Mouse (Mus musculus) retina, adult 2 months (tissue): ENCODE measurements around the gene Smpd1.
A peak's percentile ranks its signal among the peaks of the same experiment; 100 is the strongest.

Experiments used
- DNase-seq: peaks from one replicate; pipeline ENCODE4 v3.0.0-alpha.2; 2012; ENCODE audit warnings: low read depth, low spot score

Gene Smpd1

GRCm38 (mm10) chr7:105562317-105562716 lies 8.2 kb downstream of the Smpd1 start:
- DNase-seq = no peak

- no peak for DNase-seq
These were observed 9.2 kb downstream of the Smpd1 start for GRCm38 (mm10) chr7:105563367-105563766.

DNA sequence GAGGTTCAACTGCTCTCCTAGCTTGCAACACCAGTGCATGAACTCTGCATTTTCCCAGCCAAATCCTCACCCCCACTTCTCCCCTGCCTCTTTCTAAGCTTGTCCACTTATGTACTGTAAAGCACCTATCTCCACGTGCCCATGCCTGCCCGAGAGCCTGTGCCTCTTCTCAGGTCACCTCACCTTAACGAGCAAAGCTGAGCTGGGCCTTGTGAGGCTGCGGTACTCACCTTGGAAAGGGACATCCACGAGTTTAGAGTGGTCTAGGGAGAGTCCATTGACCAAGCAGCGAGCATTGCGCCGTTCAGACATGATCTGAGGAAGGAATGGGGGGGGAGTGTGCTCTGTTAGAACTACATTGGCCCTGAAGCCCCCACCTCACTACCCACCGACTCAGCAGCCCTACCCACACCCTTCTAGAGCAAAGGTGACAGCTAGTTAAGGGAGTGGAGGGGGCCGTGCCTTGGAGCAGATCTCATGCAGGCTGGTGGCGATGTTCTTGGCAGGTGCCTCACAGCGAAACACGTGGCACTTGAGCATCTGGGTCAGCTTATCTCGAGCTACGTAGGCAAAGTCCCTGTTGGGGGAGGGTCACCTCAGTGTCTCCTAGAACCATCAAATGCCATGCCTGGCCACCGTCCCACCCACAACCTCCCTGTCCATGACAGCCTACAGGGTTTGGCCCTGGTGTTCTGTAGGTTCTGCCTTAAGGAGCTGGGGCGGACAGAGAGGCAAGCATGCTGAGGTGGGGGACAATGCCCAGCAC lies 11.1 kb downstream of the Smpd1 start:
- DNase-seq = no peak

- no peak for DNase-seq
These were observed 14.4 kb downstream of the Smpd1 start for GRCm38 (mm10) chr7:105568583-105568982.

- DNase-seq = no peak
These were observed 14.9 kb downstream of the Smpd1 start for GRCm38 (mm10) chr7:105568988-105569471.

GRCm38 (mm10) chr7:105569512-105570496 lies 15.6 kb downstream of the Smpd1 start:
- DNase-seq = peak; percentile 86

DNA sequence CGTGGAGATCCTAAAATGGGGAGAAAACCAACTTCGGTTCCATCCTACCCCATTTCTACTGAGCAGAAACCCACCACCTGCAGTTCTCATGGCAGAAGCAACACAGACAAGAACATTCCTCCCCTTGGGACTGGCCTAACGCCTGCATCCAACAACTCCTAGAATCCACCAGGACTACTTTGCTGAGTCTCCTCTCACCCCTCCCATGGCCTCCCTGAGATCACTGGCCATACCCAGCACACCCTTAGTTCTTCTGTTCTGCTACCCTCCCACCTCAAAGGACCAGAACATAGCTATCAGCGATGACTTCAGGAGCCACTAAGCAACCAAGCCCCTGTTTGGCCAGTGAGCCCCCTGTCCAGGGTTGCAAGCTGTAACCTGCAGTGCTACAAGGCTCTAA lies 16.6 kb downstream of the Smpd1 start:
- no peak for DNase-seq

DNA sequence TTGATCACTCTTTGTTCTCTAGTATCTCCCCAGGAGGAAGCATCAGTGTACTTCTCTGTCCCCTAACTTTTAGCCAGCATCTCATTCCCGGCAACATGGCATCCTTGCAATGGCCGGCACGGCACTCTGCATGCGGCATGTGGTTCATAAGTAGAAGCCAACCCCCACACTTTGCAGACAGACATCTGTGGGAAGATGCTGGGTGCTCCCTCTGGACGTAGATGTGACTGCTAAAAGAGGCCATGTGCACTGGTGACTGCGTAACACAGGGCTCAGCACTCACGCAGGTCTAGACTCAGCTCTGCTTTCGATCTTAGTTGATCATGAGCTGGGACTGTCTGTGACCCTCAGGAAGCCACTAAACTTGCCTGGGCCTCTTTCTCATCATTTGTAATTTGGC lies 18.8 kb downstream of the Smpd1 start:
- no peak for DNase-seq

GRCm38 (mm10) chr7:105574537-105574936 lies 20.4 kb downstream of the Smpd1 start:
- no peak for DNase-seq

DNA sequence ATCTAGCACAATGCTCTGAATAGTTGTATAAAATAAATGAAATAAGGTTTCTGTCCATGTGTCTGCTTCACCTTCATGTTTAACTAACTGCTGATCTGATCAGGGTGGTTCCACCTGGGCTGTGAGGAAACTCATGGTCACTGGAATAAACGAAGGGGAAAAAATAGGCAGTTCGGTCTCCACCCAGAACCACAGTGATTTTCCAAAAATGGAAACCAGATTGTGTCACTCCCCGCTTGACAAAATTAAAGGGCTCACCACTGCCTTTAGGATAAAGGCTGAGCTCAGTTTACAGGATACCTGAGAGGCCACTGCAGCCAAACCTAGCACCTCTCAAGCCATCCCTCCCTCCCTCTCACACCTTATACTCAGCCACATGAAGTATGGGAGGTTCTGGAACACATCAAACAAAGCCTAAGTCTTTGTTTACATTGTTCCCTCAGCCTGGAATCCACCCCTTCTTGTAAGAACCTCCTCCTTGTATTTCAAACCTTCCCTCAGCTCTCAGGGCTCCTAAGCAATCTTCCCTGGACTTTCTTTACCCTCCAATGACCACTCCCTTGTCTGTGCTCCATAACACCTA lies 22.1 kb downstream of the Smpd1 start:
- no peak for DNase-seq

DNA sequence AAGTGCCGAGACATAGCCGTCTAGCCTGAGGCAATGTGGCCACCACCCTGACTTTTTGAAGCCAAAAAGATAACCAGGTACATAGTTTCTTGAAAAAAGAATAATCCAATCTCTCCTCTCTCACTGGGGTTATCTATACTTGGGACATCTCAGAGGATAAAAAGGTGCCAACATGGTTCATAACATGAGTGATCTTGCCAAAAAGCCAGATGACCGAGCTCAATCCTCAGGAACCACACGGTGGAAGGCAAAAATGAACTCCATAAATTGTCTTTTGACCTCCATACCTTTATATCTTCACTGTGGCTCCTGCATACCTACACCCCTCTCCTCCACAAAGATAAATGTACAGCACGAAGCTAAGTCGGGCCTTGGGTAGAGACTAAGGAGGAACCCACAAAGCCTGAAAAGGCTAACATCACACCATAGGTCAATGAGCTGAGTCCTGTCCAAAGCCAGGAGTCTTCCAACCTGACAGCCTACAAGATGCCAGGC lies 23.3 kb downstream of the Smpd1 start:
- DNase-seq = no peak

GRCm38 (mm10) chr7:105578481-105578880 lies 24.3 kb downstream of the Smpd1 start:
- DNase-seq = no peak

- no peak for DNase-seq
These were observed 26.5 kb downstream of the Smpd1 start for GRCm38 (mm10) chr7:105580627-105581089.

GRCm38 (mm10) chr7:105581094-105581703 lies 27.0 kb downstream of the Smpd1 start, which contains the start of gene Apbb1:
Gene Apbb1 (minus strand): TSS chr7:105581653.
- DNase-seq = peak; percentile 67

DNA sequence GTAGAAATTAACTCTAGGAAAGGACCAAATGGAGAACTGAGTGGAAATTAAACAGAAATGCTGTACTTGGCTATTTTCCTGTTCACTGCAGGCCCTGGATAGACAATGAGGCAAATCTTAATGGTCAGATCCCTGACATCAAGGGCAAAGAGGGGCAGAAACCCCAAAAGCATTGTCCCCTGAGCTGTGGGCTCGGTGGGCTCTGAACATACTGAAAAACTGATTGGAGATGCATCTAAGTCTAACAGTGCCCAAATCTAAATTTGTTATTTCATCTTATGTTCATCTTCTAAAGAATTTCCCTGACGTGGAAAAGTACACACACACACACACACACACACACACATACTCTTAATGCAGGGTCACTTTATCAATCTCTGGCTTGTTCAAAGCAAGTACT lies 27.8 kb downstream of the Smpd1 start:
- no peak for DNase-seq

- no peak for DNase-seq
These were observed 34.3 kb downstream of the Smpd1 start for GRCm38 (mm10) chr7:105588325-105588912.

DNA sequence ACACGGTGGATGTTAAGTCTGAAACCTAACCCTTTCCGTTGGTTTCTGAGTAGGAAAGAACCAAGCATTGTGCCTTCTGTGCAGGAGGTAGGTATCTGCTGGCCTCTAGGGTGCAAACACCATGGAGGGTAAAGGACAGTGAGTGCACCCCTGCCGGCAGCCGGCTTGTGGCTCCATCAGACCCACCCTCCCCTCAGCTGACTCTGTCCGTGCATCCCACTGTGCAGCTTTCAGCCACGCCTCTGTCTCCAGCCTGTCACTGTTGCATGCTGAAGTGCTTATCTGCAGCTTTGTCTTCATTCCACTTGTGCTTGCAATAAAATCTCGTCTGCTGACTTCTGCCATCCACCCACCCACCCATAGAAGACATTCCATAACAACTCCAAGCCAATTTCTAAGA lies 35.9 kb downstream of the Smpd1 start:
- no peak for DNase-seq

GRCm38 (mm10) chr7:105602860-105603623 lies 48.9 kb downstream of the Smpd1 start:
- DNase-seq = peak; percentile 44
